Mouse (Mus musculus) C2C12 (cell line): ENCODE measurements around the gene Cdkl4. TPM values are rescaled to one million over a fixed set of nuclear protein-coding genes. Genes with fewer than 3 reads are reported as not detected.
"Not testable (repeated sequence)": the region's sequence is repeated elsewhere in the genome, so short reads cannot be mapped to it uniquely, and the experiment has no call there.

ENCODE experiments used
- H3K27me3 ChIP-seq: one replicate; pipeline ENCODE4 v1.6.1; 2011; ENCODE audit not compliant: control insufficient read depth, insufficient read depth, insufficient read length
- H3K36me3 ChIP-seq: one replicate; pipeline ENCODE4 v1.6.1; 2011; ENCODE audit not compliant: control insufficient read depth, insufficient read depth
- H3K4me3 ChIP-seq: one replicate; pipeline ENCODE4 v1.5.1; 2011; ENCODE audit warnings: mild to moderate bottlenecking, control low read depth; ENCODE audit not compliant: poor library complexity, insufficient read depth, severe bottlenecking
- H3K79me2 ChIP-seq: one replicate; pipeline ENCODE4 v1.6.1; 2011; ENCODE audit not compliant: control insufficient read depth, insufficient read depth
- H3K79me3 ChIP-seq: one replicate; pipeline ENCODE4 v1.6.1; 2011; ENCODE audit warnings: low read depth, control low read depth
- H3ac ChIP-seq: one replicate; pipeline ENCODE3; 2011; ENCODE audit warnings: low read depth; ENCODE audit not compliant: control insufficient read depth, insufficient read length
- CEBPB ChIP-seq: IDR thresholded peaks from one replicate; pipeline ENCODE4 v1.6.1; 2011; ENCODE audit warnings: low read depth, mild to moderate bottlenecking, control low read depth, moderate library complexity
- CTCF ChIP-seq: IDR thresholded peaks from one replicate; pipeline ENCODE4 v1.5.1; 2011; ENCODE audit not compliant: control insufficient read depth, insufficient read depth, insufficient read length
- FOSL1 ChIP-seq: IDR thresholded peaks from one replicate; pipeline ENCODE4 v1.8.0; 2011; ENCODE audit warnings: mild to moderate bottlenecking, low read length; ENCODE audit not compliant: poor library complexity, insufficient read depth, severe bottlenecking
- MAX ChIP-seq: IDR thresholded peaks from one replicate; pipeline ENCODE4 v1.6.1; 2011; ENCODE audit warnings: mild to moderate bottlenecking, control low read depth
- MYOD1 ChIP-seq: IDR thresholded peaks from one replicate; pipeline ENCODE4 v1.6.1; 2011; ENCODE audit warnings: low read depth; ENCODE audit not compliant: control insufficient read depth, insufficient read length
- MYOG ChIP-seq: IDR thresholded peaks from one replicate; pipeline ENCODE4 v1.6.1; 2011; ENCODE audit not compliant: control insufficient read depth, insufficient read length; ENCODE audit errors: extremely low read depth
- USF1 ChIP-seq: IDR thresholded peaks from one replicate; pipeline ENCODE4 v1.6.1; 2011; ENCODE audit warnings: low read depth, mild to moderate bottlenecking, control low read depth, moderate library complexity
- polyA plus RNA-seq: library from polyadenylated mRNA; unstranded; fragments of >200 nt; fragmentation: generic; extraction: Trizol; gene quantifications from one replicate; pipeline ENCODE4 v1.2.1, GENCODE M21; 2012; ENCODE audit warnings: missing spikeins

Gene Cdkl4
- polyA plus RNA-seq, 1 experiment, result not detected

DNA sequence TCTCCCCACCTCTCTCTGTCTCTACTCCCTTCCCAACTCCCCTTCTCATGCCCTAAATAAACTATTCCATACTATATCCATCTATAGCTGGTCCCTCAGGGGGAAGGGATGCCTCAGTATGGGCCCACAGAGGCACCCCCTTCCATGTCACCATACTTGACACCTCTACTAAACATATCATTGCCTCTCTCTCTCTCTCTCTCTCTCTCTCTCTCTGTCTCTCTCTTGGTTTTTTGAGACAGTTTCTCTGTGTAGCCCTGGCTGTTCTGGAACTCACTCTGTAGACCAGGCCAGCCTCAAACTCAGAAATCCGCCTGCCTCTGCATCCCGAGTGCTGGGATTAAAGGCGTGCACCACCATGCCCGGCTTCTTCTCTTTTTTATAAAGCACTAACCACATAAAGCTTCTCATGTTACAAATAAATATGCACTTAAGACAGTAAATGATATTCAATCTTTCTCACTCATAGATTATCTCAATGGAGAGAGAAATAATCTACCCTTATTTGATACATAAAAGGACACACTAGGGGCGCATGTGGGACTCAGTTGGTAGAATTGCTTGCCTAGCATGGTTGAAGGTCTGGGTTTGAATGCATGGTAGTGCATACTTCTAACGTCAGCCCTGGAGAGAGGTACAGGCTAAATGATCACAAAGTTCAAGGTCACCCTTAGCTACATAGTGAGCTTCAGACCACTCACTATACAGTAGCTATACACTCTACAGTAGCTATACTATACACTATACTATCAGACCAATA lies 8.6 kb downstream of the Cdkl4 start:
- no peak for TF ChIP-seq MYOG
- TF ChIP-seq MAX, result no peak

DNA sequence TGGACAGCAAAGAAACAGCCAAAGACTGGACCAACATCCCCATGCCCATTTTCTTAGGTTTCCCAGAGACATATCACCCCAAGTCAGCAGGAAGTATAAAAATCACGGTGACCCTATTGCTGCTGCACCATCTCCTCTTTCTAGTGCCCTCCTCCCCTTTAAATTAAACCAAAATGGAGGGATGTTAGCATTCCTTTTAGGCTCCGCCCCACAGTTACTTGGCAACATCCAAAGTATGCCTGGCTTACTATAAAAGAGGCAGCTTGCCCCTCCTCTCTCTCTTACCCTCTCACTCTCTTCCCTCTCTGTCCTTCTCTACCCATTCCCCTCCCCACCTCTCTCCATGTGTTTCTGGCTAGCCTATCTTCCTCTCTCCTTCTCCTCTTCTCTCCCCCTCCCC lies 9.2 kb downstream of the Cdkl4 start:
- Histone ChIP-seq H3K27me3 (no peaks in the 10 kb centered on the region), H3K79me3 (no peaks in the 10 kb centered on the region), H3K4me3 (no peak overlapping the region), H3ac (no peak overlapping the region), H3K36me3 (no peaks in the 10 kb centered on the region), H3K79me2 (no peaks in the 10 kb centered on the region)
- TF ChIP-seq MYOD1, result no peak
- TF ChIP-seq MAX, result no peak
- TF ChIP-seq CEBPB, result no peak
- no peak for TF ChIP-seq CTCF
- TF ChIP-seq FOSL1, result no peak
- no peak for TF ChIP-seq MYOG
- no peak for TF ChIP-seq USF1

More for the DNA sequence above, 8.6 kb downstream of the Cdkl4 start:
- H3K36me3 ChIP-seq, result no peaks in the 10 kb centered on the region
- no peaks in the 10 kb centered on the region for H3K79me2 ChIP-seq
- no peak overlapping the region for H3K4me3 ChIP-seq
- no peaks in the 10 kb centered on the region for H3K27me3 ChIP-seq
- no peak overlapping the region for H3ac ChIP-seq
- no peaks in the 10 kb centered on the region for H3K79me3 ChIP-seq

DNA sequence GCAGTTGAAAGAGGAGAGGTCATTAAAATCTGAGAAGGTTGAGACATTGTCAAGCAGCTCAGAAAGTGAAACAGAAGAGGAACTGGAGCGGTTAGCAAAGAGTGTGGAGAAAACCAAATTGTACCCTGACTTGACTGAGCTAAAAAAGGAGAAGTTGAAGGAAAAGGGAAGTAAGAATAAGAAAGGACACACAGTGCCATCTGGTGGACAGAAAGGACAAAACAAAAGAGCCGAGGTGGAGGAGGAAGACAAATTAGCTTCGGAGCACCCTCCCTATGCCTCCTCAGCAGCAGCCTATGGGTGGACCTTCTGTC lies 13.0 kb downstream of the Cdkl4 start:
- TF ChIP-seq MAX, result no peak
- no peak for TF ChIP-seq CEBPB
- TF ChIP-seq FOSL1, result no peak
- TF ChIP-seq MYOD1, result no peak
- no peak for TF ChIP-seq CTCF
- TF ChIP-seq USF1, result no peak
- TF ChIP-seq MYOG, result no peak
- Histone ChIP-seq H3ac (no peak overlapping the region), H3K4me3 (no peak overlapping the region), H3K79me2 (no peaks in the 10 kb centered on the region), H3K27me3 (no peaks in the 10 kb centered on the region), H3K36me3 (no peaks in the 10 kb centered on the region), H3K79me3 (no peaks in the 10 kb centered on the region)

DNA sequence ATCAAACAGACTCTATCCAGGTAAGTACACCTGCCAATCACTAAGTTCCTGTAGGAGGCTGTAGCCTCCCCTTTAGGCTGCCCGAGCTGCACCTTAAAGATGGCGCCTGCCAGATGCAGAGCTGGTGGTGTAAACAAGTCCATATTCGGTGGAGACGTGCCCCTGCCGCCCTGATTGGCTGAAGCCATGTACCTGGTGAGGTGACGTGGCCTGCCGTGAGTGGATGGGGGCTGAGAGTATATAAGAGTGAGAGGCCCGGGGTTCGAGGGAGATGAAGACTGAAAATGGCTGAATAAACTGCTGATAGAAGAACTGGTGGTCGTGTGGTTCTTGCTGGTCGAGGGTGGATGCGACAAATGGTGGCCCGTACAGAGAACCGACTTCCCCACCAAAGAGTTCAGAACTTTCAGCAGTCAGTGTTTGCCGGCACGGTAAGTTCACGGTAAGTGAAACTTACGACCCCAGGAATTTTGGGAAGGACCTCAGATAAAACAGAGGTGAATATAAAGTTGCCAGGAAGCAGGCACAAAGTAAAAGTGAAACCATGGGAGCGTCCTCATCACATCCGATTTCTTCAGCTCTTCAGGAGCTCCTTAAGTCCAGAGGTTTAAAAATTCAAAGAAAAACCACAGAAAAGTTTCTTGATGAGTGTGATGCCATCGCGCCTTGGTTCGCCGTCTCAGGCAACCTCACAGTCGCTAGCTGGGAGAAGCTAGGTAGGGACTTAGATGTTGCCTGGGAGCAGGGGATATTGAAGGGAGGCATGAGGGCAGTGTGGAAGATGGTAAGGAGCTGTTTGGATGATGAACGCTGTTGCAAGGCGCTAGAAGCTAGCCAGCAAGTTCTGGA lies 13.6 kb downstream of the Cdkl4 start:
- H3ac ChIP-seq, H3K4me3 ChIP-seq, H3K27me3 ChIP-seq, H3K79me3 ChIP-seq, H3K79me2 ChIP-seq, H3K36me3 ChIP-seq: not testable (repeated sequence)

DNA sequence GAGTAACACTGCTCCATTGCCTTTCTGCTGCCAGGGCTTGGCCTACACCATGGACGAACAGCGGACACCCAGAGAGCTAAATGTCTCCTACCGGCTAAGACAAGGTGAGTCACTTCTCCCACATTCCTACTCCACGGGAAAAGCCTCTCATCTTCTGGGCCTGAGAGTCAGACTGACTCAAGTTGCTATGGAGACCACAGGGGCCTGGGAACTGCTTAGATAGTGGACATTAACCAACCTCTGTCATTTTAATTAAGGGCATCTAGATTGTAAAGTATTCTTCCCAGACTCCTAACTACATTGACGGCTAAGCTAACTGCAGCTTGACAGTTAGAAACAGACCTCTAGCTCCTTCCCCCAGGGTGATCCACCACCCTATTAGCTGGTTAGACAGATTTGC lies 14.8 kb downstream of the Cdkl4 start:
- H3ac ChIP-seq, result no peak overlapping the region
- H3K79me2 ChIP-seq, result no peaks in the 10 kb centered on the region
- H3K79me3 ChIP-seq, result no peaks in the 10 kb centered on the region
- H3K36me3 ChIP-seq, result no peaks in the 10 kb centered on the region
- H3K27me3 ChIP-seq, result no peaks in the 10 kb centered on the region
- no peak overlapping the region for H3K4me3 ChIP-seq
- TF ChIP-seq FOSL1 (no peak), CTCF (no peak), MYOD1 (no peak), CEBPB (no peak), MYOG (no peak), MAX (no peak), USF1 (no peak)

DNA sequence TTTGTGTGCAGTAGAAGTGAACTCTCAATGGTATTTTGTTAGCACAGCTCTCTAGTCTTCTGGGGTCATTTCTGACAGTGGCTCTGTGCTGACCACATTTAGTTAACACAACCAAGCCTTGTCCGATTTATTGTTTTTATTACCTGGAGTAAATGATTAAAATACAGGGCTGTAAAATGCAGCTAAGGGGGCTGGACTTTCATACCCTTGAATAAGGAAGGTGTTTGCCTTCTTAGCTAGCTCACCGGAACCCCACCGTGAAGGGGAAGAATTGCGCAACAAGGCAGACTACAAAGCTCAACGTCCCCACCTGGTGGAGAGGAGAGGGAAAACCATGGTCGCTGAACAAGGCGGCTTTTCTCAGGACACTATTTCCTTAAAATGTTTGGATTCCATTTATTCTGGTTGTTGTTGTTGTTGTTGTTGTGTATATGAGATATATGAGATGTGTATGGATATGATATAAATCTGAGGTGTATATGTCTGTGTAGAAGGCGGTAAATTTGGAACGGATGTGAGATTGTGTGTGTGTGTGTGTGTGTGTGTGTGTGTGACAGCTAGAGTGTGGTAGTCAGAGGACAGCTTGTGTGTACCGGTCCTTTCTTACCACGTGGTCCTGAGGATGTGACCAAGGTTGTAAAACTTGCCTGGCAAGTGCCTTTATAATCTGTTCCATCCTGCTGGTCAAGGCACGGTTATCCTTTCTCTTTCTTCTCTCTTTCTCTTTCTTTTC lies 16.8 kb downstream of the Cdkl4 start:
- no peaks in the 10 kb centered on the region for H3K79me3 ChIP-seq
- H3ac ChIP-seq, result no peak overlapping the region
- no peaks in the 10 kb centered on the region for H3K27me3 ChIP-seq
- no peak overlapping the region for H3K4me3 ChIP-seq
- H3K79me2 ChIP-seq, result no peaks in the 10 kb centered on the region
- no peaks in the 10 kb centered on the region for H3K36me3 ChIP-seq
- peak; percentile 100 for TF ChIP-seq CEBPB
- TF ChIP-seq MYOD1, result no peak
- no peak for TF ChIP-seq MYOG
- TF ChIP-seq CTCF, result peak; percentile 71
